Mouse (Mus musculus) liver, postnatal 0 days (tissue): Measurements from ENCODE around the gene Trank1.

Experiments
- CTCF ChIP-seq: sonication (generic); IDR thresholded peaks from 2 replicates; pipeline ENCODE4 v1.5.1; 2016; ENCODE audit warnings: antibody characterized with exemption, low read depth
- EP300 ChIP-seq: IDR thresholded peaks from 2 replicates; pipeline ENCODE4 v1.6.1; 2016; ENCODE audit warnings: antibody characterized with exemption, low read depth, mild to moderate bottlenecking

DNA sequence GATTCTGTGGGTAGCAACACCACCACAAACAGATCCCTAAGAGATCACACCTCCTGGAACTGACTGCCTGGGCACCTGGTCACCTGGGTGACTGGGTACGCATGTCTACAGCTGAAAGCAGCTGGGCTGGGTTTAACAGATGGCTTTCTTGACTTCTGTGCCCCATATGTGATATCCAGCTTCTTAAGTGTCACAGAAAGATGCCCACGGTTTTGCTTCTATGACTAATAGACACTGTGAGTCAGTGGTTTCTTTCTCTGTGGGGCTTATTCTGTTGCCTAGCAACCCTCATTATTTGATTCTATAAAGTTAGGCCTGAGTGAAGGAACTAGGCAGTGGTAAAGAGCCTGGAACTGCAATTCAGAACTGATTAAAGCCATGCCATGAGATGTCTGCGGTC lies 72.2 kb downstream of the Trank1 start:
- TF ChIP-seq CTCF = no peak
- TF ChIP-seq EP300 = no peak
